21 mouse cellular contexts compared by ENCODE assay signal in the genomic region with DNA sequence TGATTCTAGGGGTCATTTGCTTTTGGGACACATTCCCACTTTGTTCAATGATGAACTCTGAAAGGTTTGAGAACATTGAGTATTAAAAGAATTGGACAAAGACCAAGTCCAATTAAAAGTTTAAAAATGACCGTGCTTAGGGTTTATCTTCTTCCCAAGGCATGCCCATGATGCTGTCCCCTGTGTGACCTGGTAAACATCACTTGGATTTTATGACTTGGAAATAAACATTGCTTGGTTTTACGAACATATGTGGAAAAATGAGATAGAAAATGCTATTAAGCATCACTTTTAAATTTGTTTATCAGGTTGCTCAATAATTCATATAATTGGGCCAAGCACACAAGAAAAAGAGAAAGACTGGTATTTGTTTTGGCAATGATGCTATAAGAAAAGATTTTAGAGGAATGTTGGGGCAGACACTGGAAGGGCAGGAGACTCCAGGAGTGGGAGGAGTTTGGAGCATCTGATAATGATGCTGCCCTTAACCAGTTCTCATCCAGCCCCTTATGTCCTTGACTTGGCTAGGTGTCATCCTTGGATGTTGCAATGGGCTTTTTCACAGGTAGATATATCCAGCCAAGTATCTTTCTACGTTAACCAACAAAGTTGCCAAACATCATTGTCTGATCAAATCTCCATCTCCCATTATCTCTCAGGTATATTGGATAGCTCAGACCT.
"Had no signal": no experiment of that assay in that cellular context is flagged by ENCODE, and none has a peak within 500 bp of the region (broad histone marks: within the 10 kb centered on the region; RNA-seq: fewer than 3 reads in every experiment).

No protein-coding gene starts in this region.

- ATAC-seq: midbrain, embryonic 15.5 days had no signal

- H3K27me3 ChIP-seq: limb, embryonic 13.5 days; liver, embryonic 15.5 days; midbrain, embryonic 12.5 days; midbrain, embryonic 15.5 days; neural tube, embryonic 12.5 days; neural tube, embryonic 15.5 days; stomach, embryonic 15.5 days had no signal

- H3K36me3 ChIP-seq: limb, embryonic 10.5 days; limb, embryonic 13.5 days; liver, embryonic 15.5 days; midbrain, embryonic 12.5 days; midbrain, embryonic 15.5 days; neural tube, embryonic 12.5 days; neural tube, embryonic 15.5 days; stomach, embryonic 15.5 days had no signal

- H3K9me3 ChIP-seq: limb, embryonic 10.5 days; limb, embryonic 13.5 days; liver, embryonic 15.5 days; midbrain, embryonic 12.5 days; midbrain, embryonic 15.5 days; neural tube, embryonic 12.5 days; neural tube, embryonic 15.5 days; stomach, embryonic 15.5 days had no signal

- DNase-seq: kidney, adult 11 months; kidney, adult 9 months; kidney, postnatal 14 days; layer of hippocampus, adult 9-11 months; liver; lung, adult 2 months; lung, postnatal 14 days; lung, postnatal 4 days; right cerebral cortex, adult 18-20 months; right cerebral cortex, postnatal 25 days; spleen, adult 18-20 months; thymus, postnatal 25 days had no signal

- H3K4me2 ChIP-seq: limb, embryonic 13.5 days; liver, embryonic 15.5 days; midbrain, embryonic 12.5 days; midbrain, embryonic 15.5 days; neural tube, embryonic 12.5 days; neural tube, embryonic 15.5 days; stomach, embryonic 15.5 days had no signal

- H3K27ac ChIP-seq: layer of hippocampus, adult 2 months; limb, embryonic 10.5 days; limb, embryonic 13.5 days; liver, embryonic 15.5 days; midbrain, embryonic 12.5 days; midbrain, embryonic 15.5 days; neural tube, embryonic 12.5 days; neural tube, embryonic 15.5 days; stomach, embryonic 15.5 days had no signal

- H3K4me3 ChIP-seq: layer of hippocampus, adult 2 months; limb, embryonic 10.5 days; limb, embryonic 13.5 days; liver, embryonic 15.5 days; midbrain, embryonic 12.5 days; midbrain, embryonic 15.5 days; neural tube, embryonic 12.5 days; neural tube, embryonic 15.5 days; stomach, embryonic 15.5 days had no signal

- H3K4me1 ChIP-seq: limb, embryonic 13.5 days; liver, embryonic 15.5 days; midbrain, embryonic 12.5 days; midbrain, embryonic 15.5 days; neural tube, embryonic 12.5 days; neural tube, embryonic 15.5 days; stomach, embryonic 15.5 days had no signal

- H3K9ac ChIP-seq: limb, embryonic 13.5 days; liver, embryonic 15.5 days; midbrain, embryonic 12.5 days; midbrain, embryonic 15.5 days; neural tube, embryonic 12.5 days; neural tube, embryonic 15.5 days; stomach, embryonic 15.5 days had no signal
